Comparison of ENCODE assay signal across 14 mouse cellular contexts in genomic region chr7:73222237-73222915, GRCm38 (mm10).
DNase-seq lines count a peak whose midpoint lies in the region; ATAC-seq lines count a peak whose summit lies in the region.
"Had no signal": no experiment of that assay in that cellular context is flagged by ENCODE, and none has a peak within 500 bp of the region (broad histone marks: within the 10 kb centered on the region; RNA-seq: fewer than 3 reads in every experiment).

No protein-coding gene starts in this region.

- H3K4me2 ChIP-seq in forebrain, embryonic 12.5 days, result 0 out of 2 replicates have a peak overlapping the region, but pooled peaks have one; percentile 4
- H3K4me2 ChIP-seq: heart, embryonic 15.5 days had no signal

- ATAC-seq in forebrain, embryonic 12.5 days (ENCODE audit: low FRiP score), result peak; percentile 89
- ATAC-seq in activated CD4-positive, CD25-positive, alpha-beta regulatory T cell, adult 4 months, result no peak

- WGBS in forebrain, embryonic 12.5 days, result 6% methylated on average over 4 of the region's 4 CpGs
- 10% methylated on average over 4 of the region's 4 CpGs for WGBS in midbrain, embryonic 10.5 days

- H3K27me3 ChIP-seq in forebrain, embryonic 12.5 days, result no peaks in the 10 kb centered on the region
- H3K27me3 ChIP-seq in midbrain, embryonic 10.5 days (ENCODE audit: low read depth, poor library complexity, severe bottlenecking), result no peaks in the 10 kb centered on the region

- no peaks in the 10 kb centered on the region for H3K9me3 ChIP-seq in forebrain, embryonic 12.5 days
- H3K9me3 ChIP-seq in midbrain, embryonic 10.5 days (replicated peaks), result no peaks in the 10 kb centered on the region
- H3K9me3 ChIP-seq: heart, embryonic 15.5 days had no signal

- peak overlapping the region; percentile 25; the same call in 1 of the 2 replicates for H3K9ac ChIP-seq in forebrain, embryonic 12.5 days
- H3K9ac ChIP-seq: heart, embryonic 15.5 days had no signal

- no peak overlapping the region for H3K4me3 ChIP-seq in forebrain, embryonic 12.5 days (replicated peaks)
- peak overlapping the region; percentile 18; the same call in 1 of the 2 replicates for H3K4me3 ChIP-seq in midbrain, embryonic 10.5 days
- H3K4me3 ChIP-seq: heart, embryonic 15.5 days; myocyte had no signal

- peak; percentile 11 for DNase-seq in thymus, postnatal 4 days
- DNase-seq in thymus, postnatal 0 days (ENCODE audit: low spot score), result no peak
- DNase-seq in midbrain, embryonic 10.5 days (ENCODE audit: low spot score), result peak; percentile 69
- no peak for DNase-seq in layer of hippocampus, adult 8-10 months (ENCODE audit: low spot score in 2 of 2)
- DNase-seq in cerebellum, postnatal 10 days, result no peak
- no peak for DNase-seq in cerebellum, adult 18-20 months
- DNase-seq: adrenal gland, adult 2 months; cerebellum, adult 11-12 months; lung, adult 18-20 months; thymus, adult 2 months had no signal

- peaks cover 45% of the 10 kb centered on the region for H3K4me1 ChIP-seq in forebrain, embryonic 12.5 days
- peaks cover 60% of the 10 kb centered on the region for H3K4me1 ChIP-seq in midbrain, embryonic 10.5 days
- H3K4me1 ChIP-seq: heart, embryonic 15.5 days had no signal

- no peaks in the 10 kb centered on the region for H3K36me3 ChIP-seq in forebrain, embryonic 12.5 days (replicated peaks)
- H3K36me3 ChIP-seq in midbrain, embryonic 10.5 days, result no peaks in the 10 kb centered on the region
- H3K36me3 ChIP-seq: heart, embryonic 15.5 days had no signal

- peak overlapping the region; percentile 89 for H3K27ac ChIP-seq in forebrain, embryonic 12.5 days
- H3K27ac ChIP-seq in midbrain, embryonic 10.5 days (replicated peaks), result peak overlapping the region; percentile 90
- H3K27ac ChIP-seq: heart, embryonic 15.5 days had no signal

Comparison
In these comparisons a context has a peak if more than half of its experiments do, and no peak if none do; other contexts are left out.
1. DNase-seq: peak in thymus, postnatal 4 days (single experiment) and midbrain, embryonic 10.5 days (single experiment); none in thymus, postnatal 0 days (single experiment), layer of hippocampus, adult 8-10 months (0 of 2), cerebellum, postnatal 10 days (0 of 2) and cerebellum, adult 18-20 months (0 of 2).